Mouse (Mus musculus): Measurements from ENCODE around the gene Ccdc33.

DNA sequence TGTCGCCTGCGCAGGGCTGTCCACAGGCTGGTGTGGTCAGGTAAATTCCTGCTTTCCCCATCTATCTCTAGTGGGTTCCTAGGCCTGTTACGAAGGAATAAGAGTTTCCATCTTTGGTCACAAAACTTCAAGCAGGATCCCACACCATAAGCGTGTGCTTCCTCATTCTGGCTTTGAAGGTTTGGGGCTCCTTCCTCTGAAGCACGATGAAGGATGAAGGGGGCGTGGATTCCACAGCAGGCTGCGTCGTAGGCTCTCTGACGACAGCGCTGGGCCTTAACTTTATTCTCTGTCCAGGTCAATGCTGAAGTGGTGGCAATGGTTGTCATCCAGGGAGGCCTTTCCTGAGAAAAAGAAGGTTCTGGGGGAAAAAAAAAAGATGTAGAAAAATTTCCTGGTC lies 138.1 kb downstream of the Ccdc33 start:
- TF ChIP-seq EP300 (IDR thresholded peaks at IDR 0.05; ENCODE audit: low read depth) (no peak), CTCF (IDR thresholded peaks at IDR 0.05; ENCODE audit: low read depth) (no peak)

All from liver, embryonic 14.5 days (tissue).